Mouse (Mus musculus): Measurements from ENCODE around the gene Nadk. TPM values are rescaled to one million over a fixed set of nuclear protein-coding genes. Genes with fewer than 3 reads are reported as not detected.

Nadk gene
- total RNA-seq, 1 experiment = 88.5 TPM

DNA sequence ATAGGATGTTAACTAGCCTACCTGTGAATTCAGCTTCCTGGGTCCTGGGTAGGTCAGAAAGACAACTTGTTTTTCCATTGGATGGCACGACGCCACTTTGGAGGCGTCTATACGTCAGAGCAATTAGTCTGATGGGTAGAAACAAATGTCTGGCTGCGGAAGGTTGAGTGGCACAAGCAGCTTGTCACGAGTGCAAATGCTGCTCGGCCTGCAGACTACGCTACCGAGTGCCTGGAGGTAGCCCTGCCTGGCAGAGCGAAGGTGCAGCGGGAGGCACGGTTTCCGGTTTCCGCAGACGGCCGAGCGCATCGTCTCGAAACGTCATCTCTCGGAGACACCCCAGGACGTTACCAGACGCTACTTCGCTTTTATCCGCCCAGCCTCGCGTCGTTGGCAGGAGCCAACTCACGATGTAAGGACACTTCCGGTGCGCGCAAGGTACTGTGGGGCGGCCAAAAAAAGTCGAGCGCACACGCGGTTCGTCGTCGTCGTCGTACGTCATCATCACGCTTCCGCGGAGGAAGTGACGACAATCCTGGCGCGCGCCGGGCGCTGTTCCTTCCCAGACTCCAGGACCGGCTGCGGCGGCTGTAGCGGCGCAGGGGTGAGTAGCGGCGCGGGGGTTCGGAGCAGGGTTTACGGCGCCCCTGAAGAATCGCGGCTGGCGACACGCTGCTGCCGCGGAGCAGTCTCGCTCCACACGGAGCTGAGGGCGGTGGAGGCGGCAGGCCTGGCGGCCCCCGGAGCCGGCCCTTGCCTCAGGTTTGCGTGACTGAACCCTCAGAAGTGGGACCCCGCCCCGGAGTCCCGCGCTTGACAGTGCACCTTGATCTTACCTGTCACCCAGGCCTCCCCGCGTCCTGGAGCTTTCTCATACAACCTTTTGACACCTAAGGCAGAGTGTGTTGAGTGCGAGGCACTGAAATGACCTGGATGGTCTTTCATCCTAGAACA, 62.4 kb downstream of the Nadk start, which contains the start of gene Cdk11b:
Gene Cdk11b (plus strand): TSS at position 517 of the 954 bp plus-strand sequence.
- Histone ChIP-seq H3K36me3 (ENCODE audit: control insufficient read depth, insufficient read depth, low read length, poor library complexity, severe bottlenecking) (peaks cover 12% of the 10 kb centered on the region), H3K9ac (ENCODE audit: insufficient read depth, low read depth, low read length, poor library complexity, severe bottlenecking) (peak within 1 kb of the TSS; percentile 89), H3K4me3 (ENCODE audit: insufficient read depth in 1 of 2, low read depth in 1 of 2, low read length in 2 of 2, poor library complexity in 1 of 2, severe bottlenecking in 1 of 2) (peak within 1 kb of the TSS; percentile 93 to 97), H3K27ac (ENCODE audit: insufficient read depth, low read depth, low read length, poor library complexity, severe bottlenecking) (peak within 1 kb of the TSS; percentile 75), H3K4me1 (ENCODE audit: control insufficient read depth in 2 of 2, insufficient read depth in 2 of 2, low read length in 2 of 2, poor library complexity in 1 of 2) (peaks cover 0 to 4% of the 10 kb centered on the region in 2 experiments; a peak in 2 of 4 replicates), H3K9me3 (ENCODE audit: control insufficient read depth, insufficient read depth, low read depth, low read length) (no peaks in the 10 kb centered on the region)
- TF ChIP-seq MAFK (IDR thresholded peaks at IDR 0.05; ENCODE audit: insufficient read depth, low read depth, low read length) (no peak; the same call in 1 of the 2 replicates), HCFC1 (IDR thresholded peaks at IDR 0.05; ENCODE audit: borderline replicate concordance, insufficient read depth, low read length) (peak; percentile 95), ZNF384 (IDR thresholded peaks at IDR 0.05; ENCODE audit: low read depth, low read length) (peak; percentile 65; the same call in 1 of the 2 replicates), ZC3H11A (IDR thresholded peaks at IDR 0.05; ENCODE audit: borderline replicate concordance, low read depth, low read length) (no peak; the same call in 1 of the 2 replicates), CHD2 (IDR thresholded peaks at IDR 0.05; ENCODE audit: low read depth, low read length) (peak; percentile 59; the same call in 1 of the 2 replicates)
- peak; percentile 97 for DNase-seq (ENCODE audit: low read depth, low spot score)
- in situ Hi-C loops (cut with MboI; ENCODE audit: low sequenced_read_pairs in 2 of 2, unreplicated experiment in 2 of 2) = no loop called here

DNA sequence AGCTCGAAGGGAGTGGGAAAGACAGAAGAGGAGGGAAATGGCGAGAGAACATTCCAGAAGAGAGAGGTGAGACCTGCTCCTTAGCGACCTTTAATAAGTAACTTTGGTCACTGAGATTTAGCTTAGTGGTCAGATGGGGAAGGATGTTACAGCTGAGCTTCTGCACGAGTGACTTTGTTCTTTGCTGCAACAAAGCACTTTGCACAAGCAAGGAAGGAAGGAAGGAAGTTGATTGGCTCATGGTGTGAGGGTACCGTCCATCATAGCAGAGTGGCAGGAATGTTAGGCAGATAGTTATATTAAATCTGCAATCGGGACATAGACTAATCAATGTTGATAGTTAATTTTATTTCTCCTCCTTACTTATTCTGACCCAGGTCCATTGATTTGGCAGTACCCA, 68.1 kb downstream of the Nadk start:
- no peaks in the 10 kb centered on the region for H3K9me3 ChIP-seq (ENCODE audit: control insufficient read depth, insufficient read depth, low read depth, low read length)
- no peak for TF ChIP-seq ZNF384 (IDR thresholded peaks at IDR 0.05; ENCODE audit: low read depth, low read length)
- TF ChIP-seq ZC3H11A (IDR thresholded peaks at IDR 0.05; ENCODE audit: borderline replicate concordance, low read depth, low read length) = no peak
- TF ChIP-seq HCFC1 (IDR thresholded peaks at IDR 0.05; ENCODE audit: borderline replicate concordance, insufficient read depth, low read length) = no peak
- TF ChIP-seq MAFK (IDR thresholded peaks at IDR 0.05; ENCODE audit: insufficient read depth, low read depth, low read length) = no peak
- no peak for TF ChIP-seq CHD2 (IDR thresholded peaks at IDR 0.05; ENCODE audit: low read depth, low read length)

DNA sequence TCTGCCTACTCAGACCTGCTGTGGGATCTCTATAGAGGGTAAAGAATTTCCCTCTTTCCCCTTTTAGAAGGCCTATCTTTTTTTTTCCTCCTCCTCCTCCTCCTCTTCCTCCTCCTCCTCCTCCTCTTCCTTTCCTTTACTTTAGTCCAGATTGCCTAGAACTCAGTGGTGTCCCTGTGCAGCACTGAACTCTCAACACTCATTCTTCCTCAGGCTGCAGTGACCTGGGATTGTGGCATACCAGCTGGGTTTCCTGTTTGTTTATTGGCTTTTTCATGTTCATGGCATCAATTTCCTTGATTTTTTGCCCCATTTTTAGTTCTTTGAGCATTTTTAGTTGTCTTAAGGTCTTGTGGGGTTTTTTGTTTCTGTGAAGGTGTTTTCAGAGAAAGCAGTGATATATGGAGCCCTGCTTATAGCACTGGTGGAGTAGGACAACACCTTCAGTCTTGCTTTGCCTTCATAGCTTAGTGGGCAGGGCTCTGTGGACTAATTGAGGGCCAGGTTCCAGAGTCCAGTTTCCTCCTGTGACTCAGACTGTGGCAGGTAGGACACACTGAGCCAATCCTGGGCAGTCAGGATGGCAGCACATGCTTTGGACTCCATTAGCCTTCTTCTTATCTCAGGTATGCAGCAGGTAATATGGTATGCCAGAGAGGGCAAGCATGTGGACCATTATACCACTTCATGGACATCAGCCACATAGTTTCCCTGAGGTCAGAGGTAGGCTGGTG, 73.8 kb downstream of the Nadk start:
- in situ Hi-C loops (cut with MboI; ENCODE audit: low sequenced_read_pairs in 2 of 2, unreplicated experiment in 2 of 2) = no loop called here
- TF ChIP-seq ZNF384 (IDR thresholded peaks at IDR 0.05; ENCODE audit: low read depth, low read length) (no peak), ZC3H11A (IDR thresholded peaks at IDR 0.05; ENCODE audit: borderline replicate concordance, low read depth, low read length) (no peak), CHD2 (IDR thresholded peaks at IDR 0.05; ENCODE audit: low read depth, low read length) (no peak), HCFC1 (IDR thresholded peaks at IDR 0.05; ENCODE audit: borderline replicate concordance, insufficient read depth, low read length) (no peak), MAFK (IDR thresholded peaks at IDR 0.05; ENCODE audit: insufficient read depth, low read depth, low read length) (no peak)
- no peak for DNase-seq (ENCODE audit: low read depth, low spot score)
- Histone ChIP-seq H3K9me3 (ENCODE audit: control insufficient read depth, insufficient read depth, low read depth, low read length) (no peaks in the 10 kb centered on the region), H3K36me3 (ENCODE audit: control insufficient read depth, insufficient read depth, low read length, poor library complexity, severe bottlenecking) (peaks cover 37% of the 10 kb centered on the region), H3K27ac (ENCODE audit: insufficient read depth, low read depth, low read length, poor library complexity, severe bottlenecking) (no peak overlapping the region), H3K4me3 (ENCODE audit: insufficient read depth in 1 of 2, low read depth in 1 of 2, low read length in 2 of 2, poor library complexity in 1 of 2, severe bottlenecking in 1 of 2) (no peak overlapping the region), H3K9ac (ENCODE audit: insufficient read depth, low read depth, low read length, poor library complexity, severe bottlenecking) (no peak overlapping the region), H3K4me1 (ENCODE audit: control insufficient read depth in 2 of 2, insufficient read depth in 2 of 2, low read length in 2 of 2, poor library complexity in 1 of 2) (peaks cover 0 to 6% of the 10 kb centered on the region in 2 experiments; a peak in 2 of 4 replicates)

More for the DNA sequence above, 68.1 kb downstream of the Nadk start:
- Histone ChIP-seq H3K27ac (ENCODE audit: insufficient read depth, low read depth, low read length, poor library complexity, severe bottlenecking) (no peak overlapping the region), H3K36me3 (ENCODE audit: control insufficient read depth, insufficient read depth, low read length, poor library complexity, severe bottlenecking) (peaks cover 27% of the 10 kb centered on the region), H3K9ac (ENCODE audit: insufficient read depth, low read depth, low read length, poor library complexity, severe bottlenecking) (no peak overlapping the region), H3K4me3 (ENCODE audit: insufficient read depth in 1 of 2, low read depth in 1 of 2, low read length in 2 of 2, poor library complexity in 1 of 2, severe bottlenecking in 1 of 2) (no peak overlapping the region), H3K4me1 (ENCODE audit: control insufficient read depth in 2 of 2, insufficient read depth in 2 of 2, low read length in 2 of 2, poor library complexity in 1 of 2) (peaks cover 0 to 6% of the 10 kb centered on the region in 2 experiments; a peak in 3 of 4 replicates)
- no peak for DNase-seq (ENCODE audit: low read depth, low spot score)
- in situ Hi-C loops (cut with MboI; ENCODE audit: low sequenced_read_pairs in 2 of 2, unreplicated experiment in 2 of 2) = no loop called here

Other genes with a start within 250 kb of the Nadk start
- 17.0 and 19.5 TPM in 2 replicates for gene Prkcz, start 201.0 kb upstream of the Nadk start, total RNA-seq (2012; rRNA removed)
- gene Gabrd, start 164.3 kb upstream of the Nadk start, total RNA-seq (2012; rRNA removed) = not detected in 2 replicates
- gene Cfap74, start 153.2 kb upstream of the Nadk start, total RNA-seq (2012; rRNA removed) = 4.8 and 5.0 TPM in 2 replicates
- 0.58 and 0.67 TPM in 2 replicates for gene Tmem52, start 93.3 kb upstream of the Nadk start, total RNA-seq (2012; rRNA removed)
- gene Gnb1, start 71.0 kb upstream of the Nadk start, total RNA-seq (2012; rRNA removed) = 134 and 156 TPM in 2 replicates
- 25.5 and 33.5 TPM in 2 replicates for gene Slc35e2, start 39.0 kb downstream of the Nadk start, total RNA-seq (2012; rRNA removed)
- gene Cdk11b, start 62.5 kb downstream of the Nadk start, total RNA-seq (2012; rRNA removed) = 45.7 and 50.1 TPM in 2 replicates
- gene Gm10563, start 83.0 kb downstream of the Nadk start, total RNA-seq (2012; rRNA removed) = not detected in 2 replicates
- 12.1 and 19.0 TPM in 2 replicates for gene Mmp23, start 91.0 kb downstream of the Nadk start, total RNA-seq (2012; rRNA removed)
- 55.3 and 100 TPM in 2 replicates for gene Mib2, start 106.8 kb downstream of the Nadk start, total RNA-seq (2012; rRNA removed)
- 10.0 and 22.1 TPM in 2 replicates for gene Fndc10, start 132.0 kb downstream of the Nadk start, total RNA-seq (2012; rRNA removed)
- gene Ssu72, start 142.4 kb downstream of the Nadk start, total RNA-seq (2012; rRNA removed) = 125 and 129 TPM in 2 replicates
- gene Tmem240, start 172.4 kb downstream of the Nadk start, total RNA-seq (2012; rRNA removed) = 0.22 and 0.58 TPM in 2 replicates
- gene Atad3a, start 198.7 kb downstream of the Nadk start, total RNA-seq (2012; rRNA removed) = 169 and 267 TPM in 2 replicates
- 4.6 and 10.6 TPM in 2 replicates for gene Vwa1, start 212.3 kb downstream of the Nadk start, total RNA-seq (2012; rRNA removed)
- 0.09 and 0.11 TPM in 2 replicates for gene Tmem88b, start 223.5 kb downstream of the Nadk start, total RNA-seq (2012; rRNA removed)
- 0.49 and 0.74 TPM in 2 replicates for gene Ankrd65, start 228.1 kb downstream of the Nadk start, total RNA-seq (2012; rRNA removed)
- gene Mrpl20, start 240.5 kb downstream of the Nadk start, total RNA-seq (2012; rRNA removed) = 114 and 157 TPM in 2 replicates